Mouse (Mus musculus) hindbrain, embryonic 12.5 days (tissue): ENCODE data around the gene Gadd45b. TPM values are rescaled to one million over a fixed set of nuclear protein-coding genes. Genes with fewer than 3 reads are reported as not detected.

Experiments used
- ATAC-seq: fragments of 200-750 bp; cut with Nextera tagmentation; 2 replicates; pipeline ENCODE4 v1.8.0; 2017; ENCODE audit warnings: moderate TSS enrichment; ENCODE audit not compliant: low FRiP score
- H3K27ac ChIP-seq: fragments of 300-500 bp; sonication (generic); 2 replicates; pipeline ENCODE4 v1.5.1; 2016; ENCODE audit warnings: mild to moderate bottlenecking
- H3K27me3 ChIP-seq: fragments of 300-500 bp; sonication (generic); 2 replicates; pipeline ENCODE4 v1.6.1; 2016; ENCODE audit warnings: mild to moderate bottlenecking
- H3K36me3 ChIP-seq: fragments of 300-500 bp; sonication (generic); 2 replicates; pipeline ENCODE4 v1.6.1; 2016; ENCODE audit warnings: mild to moderate bottlenecking
- H3K4me1 ChIP-seq: fragments of 300-500 bp; sonication (generic); 2 replicates; pipeline ENCODE4 v1.6.1; 2016
- H3K4me2 ChIP-seq: fragments of 300-500 bp; sonication (generic); replicated peaks from 2 replicates; pipeline ENCODE4 v1.6.1; 2016; ENCODE audit warnings: mild to moderate bottlenecking
- H3K4me3 ChIP-seq: fragments of 300-500 bp; sonication (generic); 2 replicates; pipeline ENCODE4 v1.5.1; 2016; ENCODE audit warnings: mild to moderate bottlenecking
- H3K9ac ChIP-seq: fragments of 300-500 bp; sonication (generic); 2 replicates; pipeline ENCODE4 v1.6.1; 2016; ENCODE audit warnings: mild to moderate bottlenecking, moderate library complexity
- H3K9me3 ChIP-seq: fragments of 300-500 bp; sonication (generic); replicated peaks from 2 replicates; pipeline ENCODE4 v1.6.1; 2016; ENCODE audit warnings: mild to moderate bottlenecking
- WGBS: fragments of 180-500 bp; shearing (Covaris S2); methylation state at CpG from one replicate; pipeline ENCODE4 v1.1.7; 2016; 5-methylcytosine and 5-hydroxymethylcytosine counted together
- polyA plus RNA-seq: library from polyadenylated mRNA; unstranded; fragments of >200 nt; fragmentation: Nextera tagmentation; extraction: Ambion mirVana; gene quantifications from 2 replicates; pipeline ENCODE4 v1.2.1, GENCODE M21; 2016

Gene Gadd45b
- polyA plus RNA-seq, 1 experiment from 2014 or later: 11.8 TPM

GRCm38 (mm10) chr10:80914253-80914656 is 15.6 kb upstream of the Gadd45b start:
- H3K4me1 ChIP-seq: peaks cover 28% of the 10 kb centered on the region
- peaks cover 3% of the 10 kb centered on the region; the same call in 1 of the 2 replicates for H3K27me3 ChIP-seq
- 92% methylated on average over 5 of the region's 5 CpGs for WGBS
- H3K9ac ChIP-seq: no peak overlapping the region
- peaks cover 49% of the 10 kb centered on the region for H3K36me3 ChIP-seq
- no peaks in the 10 kb centered on the region for H3K9me3 ChIP-seq
- no peak overlapping the region for H3K27ac ChIP-seq
- no peak overlapping the region for H3K4me3 ChIP-seq
- no peak for ATAC-seq
- H3K4me2 ChIP-seq: no peak overlapping the region

GRCm38 (mm10) chr10:80915260-80915659 is 14.6 kb upstream of the Gadd45b start:
- 90% methylated on average over 2 of the region's 2 CpGs for WGBS
- peaks cover 39% of the 10 kb centered on the region for H3K36me3 ChIP-seq
- no peak overlapping the region for H3K4me3 ChIP-seq
- H3K9me3 ChIP-seq: no peaks in the 10 kb centered on the region
- no peak for ATAC-seq
- no peak overlapping the region for H3K9ac ChIP-seq
- H3K4me1 ChIP-seq: peaks cover 28% of the 10 kb centered on the region
- peaks cover 4% of the 10 kb centered on the region; the same call in 1 of the 2 replicates for H3K27me3 ChIP-seq
- H3K27ac ChIP-seq: no peak overlapping the region
- no peak overlapping the region for H3K4me2 ChIP-seq

GRCm38 (mm10) chr10:80915736-80916135 is 14.1 kb upstream of the Gadd45b start:
- no peak overlapping the region for H3K4me2 ChIP-seq
- no peak overlapping the region for H3K4me3 ChIP-seq
- H3K36me3 ChIP-seq: peaks cover 34% of the 10 kb centered on the region
- WGBS: 92% methylated on average over 4 of the region's 4 CpGs
- ATAC-seq: no peak
- H3K27ac ChIP-seq: no peak overlapping the region
- H3K9ac ChIP-seq: no peak overlapping the region
- no peaks in the 10 kb centered on the region for H3K9me3 ChIP-seq
- peaks cover 28% of the 10 kb centered on the region for H3K4me1 ChIP-seq
- H3K27me3 ChIP-seq: peaks cover 4% of the 10 kb centered on the region; the same call in 1 of the 2 replicates

GRCm38 (mm10) chr10:80917336-80917778 is 12.5 kb upstream of the Gadd45b start:
- Histone ChIP-seq H3K4me2 (peak overlapping the region; percentile 98), H3K4me1 (peaks cover 33% of the 10 kb centered on the region), H3K9me3 (no peaks in the 10 kb centered on the region), H3K4me3 (peak overlapping the region; percentile 89), H3K27me3 (peaks cover 4% of the 10 kb centered on the region; the same call in 1 of the 2 replicates), H3K9ac (peak overlapping the region; percentile 88), H3K36me3 (peaks cover 20% of the 10 kb centered on the region), H3K27ac (peak overlapping the region; percentile 66; the same call in 1 of the 2 replicates)
- 5% methylated on average over 15 of the region's 15 CpGs for WGBS
- peak; percentile 18 for ATAC-seq

- H3K27ac ChIP-seq: peak within 1 kb of the TSS; percentile 66
- H3K9me3 ChIP-seq: no peaks in the 10 kb centered on the region
- ATAC-seq: peak; percentile 76
- WGBS: under 1% methylated on average over 61 of the region's 61 CpGs
- peak within 1 kb of the TSS; percentile 89 for H3K4me3 ChIP-seq
- peak within 1 kb of the TSS; percentile 88 for H3K9ac ChIP-seq
- peaks cover 33% of the 10 kb centered on the region for H3K4me1 ChIP-seq
- peaks cover 18% of the 10 kb centered on the region for H3K36me3 ChIP-seq
- peak within 1 kb of the TSS; percentile 98 for H3K4me2 ChIP-seq
- H3K27me3 ChIP-seq: peaks cover 4% of the 10 kb centered on the region
These were observed 12.0 kb upstream of the Gadd45b start, which contains the start of gene Lmnb2 for GRCm38 (mm10) chr10:80917779-80918434. Lmnb2 (minus strand) TSS chr10:80918245.

GRCm38 (mm10) chr10:80921923-80922322 is 8.0 kb upstream of the Gadd45b start:
- no peaks in the 10 kb centered on the region for H3K36me3 ChIP-seq
- peak overlapping the region; percentile 43 for H3K4me2 ChIP-seq
- no peak overlapping the region for H3K27ac ChIP-seq
- H3K4me3 ChIP-seq: peak overlapping the region; percentile 17; the same call in 1 of the 2 replicates
- 5% methylated on average over 16 of the region's 16 CpGs for WGBS
- H3K9me3 ChIP-seq: no peaks in the 10 kb centered on the region
- peaks cover 4% of the 10 kb centered on the region for H3K27me3 ChIP-seq
- peaks cover 17% of the 10 kb centered on the region for H3K4me1 ChIP-seq
- no peak for ATAC-seq
- peak overlapping the region; percentile 33; the same call in 1 of the 2 replicates for H3K9ac ChIP-seq

GRCm38 (mm10) chr10:80925472-80925871 is 4.4 kb upstream of the Gadd45b start:
- no peak overlapping the region for H3K9ac ChIP-seq
- no peaks in the 10 kb centered on the region for H3K36me3 ChIP-seq
- H3K27ac ChIP-seq: no peak overlapping the region
- no peak for ATAC-seq
- H3K4me3 ChIP-seq: no peak overlapping the region
- WGBS: 42% methylated on average over 3 of the region's 3 CpGs
- H3K4me1 ChIP-seq: peaks cover 20% of the 10 kb centered on the region
- no peaks in the 10 kb centered on the region for H3K9me3 ChIP-seq
- peaks cover 4% of the 10 kb centered on the region for H3K27me3 ChIP-seq
- H3K4me2 ChIP-seq: no peak overlapping the region

- peak overlapping the region; percentile 45 for H3K4me3 ChIP-seq
- peak overlapping the region; percentile 75 for H3K27ac ChIP-seq
- ATAC-seq: peak; percentile 36
- H3K4me1 ChIP-seq: peaks cover 46% of the 10 kb centered on the region
- peak overlapping the region; percentile 68 for H3K9ac ChIP-seq
- under 1% methylated on average over 47 of the region's 48 CpGs for WGBS
- H3K9me3 ChIP-seq: no peaks in the 10 kb centered on the region
- H3K36me3 ChIP-seq: no peaks in the 10 kb centered on the region
- peak overlapping the region; percentile 91 for H3K4me2 ChIP-seq
- peaks cover 36% of the 10 kb centered on the region for H3K27me3 ChIP-seq
These were observed 1.1 kb upstream of the Gadd45b start for GRCm38 (mm10) chr10:80928586-80929298.

- Histone ChIP-seq H3K27ac (no peak overlapping the region), H3K9ac (peak overlapping the region; percentile 58), H3K4me2 (peak overlapping the region; percentile 75), H3K27me3 (peaks cover 55% of the 10 kb centered on the region), H3K36me3 (no peaks in the 10 kb centered on the region), H3K9me3 (no peaks in the 10 kb centered on the region), H3K4me3 (peak overlapping the region; percentile 45), H3K4me1 (peaks cover 60% of the 10 kb centered on the region)
- under 1% methylated on average over 45 of the region's 45 CpGs for whole genome bisulfite sequencing
- ATAC-seq: peak; percentile 22; the same call in 1 of the 2 replicates
These were observed 684 bp downstream of the Gadd45b start for GRCm38 (mm10) chr10:80930361-80931152.

GRCm38 (mm10) chr10:80931153-80931671 is 1.3 kb downstream of the Gadd45b start:
- Histone ChIP-seq H3K4me1 (peaks cover 67% of the 10 kb centered on the region), H3K4me2 (peak overlapping the region; percentile 75), H3K27me3 (peaks cover 61% of the 10 kb centered on the region), H3K27ac (no peak overlapping the region), H3K4me3 (peak overlapping the region; percentile 45), H3K9ac (peak overlapping the region; percentile 58; the same call in 1 of the 2 replicates), H3K36me3 (no peaks in the 10 kb centered on the region), H3K9me3 (no peaks in the 10 kb centered on the region)
- 4% methylated on average over 14 of the region's 14 CpGs for WGBS
- no peak for ATAC-seq

GRCm38 (mm10) chr10:80931695-80932094 is 1.8 kb downstream of the Gadd45b start:
- H3K36me3 ChIP-seq: no peaks in the 10 kb centered on the region
- H3K27ac ChIP-seq: no peak overlapping the region
- no peak overlapping the region for H3K9ac ChIP-seq
- peaks cover 71% of the 10 kb centered on the region for H3K4me1 ChIP-seq
- H3K9me3 ChIP-seq: no peaks in the 10 kb centered on the region
- peak overlapping the region; percentile 75 for H3K4me2 ChIP-seq
- whole genome bisulfite sequencing: under 1% methylated on average over 26 of the region's 26 CpGs
- no peak for ATAC-seq
- peaks cover 66% of the 10 kb centered on the region for H3K27me3 ChIP-seq
- H3K4me3 ChIP-seq: peak overlapping the region; percentile 45
